Mouse (Mus musculus): ENCODE measurements around the gene Cmss1. TPM values are rescaled to one million over a fixed set of nuclear protein-coding genes. Genes with fewer than 3 reads are reported as not detected.

The Cmss1 gene
- polyA plus RNA-seq, 1 experiment from 2014 or later, result 56.1 TPM

- no peaks in the 10 kb centered on the region for H3K27me3 ChIP-seq
- no peaks in the 10 kb centered on the region for H3K9me3 ChIP-seq
- no peak for ATAC-seq (ENCODE audit: insufficient number of reproducible peaks, insufficient read depth, low FRiP score, low TSS enrichment)
- 90% methylated on average over 3 of the region's 3 CpGs for WGBS
- H3K4me1 ChIP-seq, result no peaks in the 10 kb centered on the region
- H3K9ac ChIP-seq, result no peak overlapping the region
- no peak overlapping the region for H3K4me2 ChIP-seq (replicated peaks)
- H3K4me3 ChIP-seq, result no peak overlapping the region
- H3K36me3 ChIP-seq, result no peaks in the 10 kb centered on the region
- H3K27ac ChIP-seq, result no peak overlapping the region
These were observed 97.6 kb downstream of the Cmss1 start for GRCm38 (mm10) chr16:57509099-57509498.

- Histone ChIP-seq H3K4me2 (replicated peaks) (no peak overlapping the region), H3K4me3 (no peak overlapping the region), H3K9ac (no peak overlapping the region), H3K4me1 (no peaks in the 10 kb centered on the region), H3K27me3 (no peaks in the 10 kb centered on the region), H3K27ac (no peak overlapping the region), H3K36me3 (no peaks in the 10 kb centered on the region), H3K9me3 (no peaks in the 10 kb centered on the region)
- ATAC-seq (ENCODE audit: insufficient number of reproducible peaks, insufficient read depth, low FRiP score, low TSS enrichment), result no peak
- 86% methylated on average over 1 of the region's 1 CpGs for whole genome bisulfite sequencing
These were observed 98.3 kb downstream of the Cmss1 start for GRCm38 (mm10) chr16:57508351-57508750.

- Histone ChIP-seq H3K36me3 (no peaks in the 10 kb centered on the region), H3K4me2 (replicated peaks) (no peak overlapping the region), H3K4me3 (no peak overlapping the region), H3K27ac (no peak overlapping the region), H3K9ac (no peak overlapping the region), H3K9me3 (no peaks in the 10 kb centered on the region), H3K4me1 (0 out of 2 replicates have a peak, but pooled peaks cover 7% of the 10 kb centered on the region), H3K27me3 (no peaks in the 10 kb centered on the region)
- ATAC-seq (ENCODE audit: insufficient number of reproducible peaks, insufficient read depth, low FRiP score, low TSS enrichment), result no peak
- 81% methylated on average over 6 of the region's 6 CpGs for WGBS
These were observed 100.5 kb downstream of the Cmss1 start for GRCm38 (mm10) chr16:57506133-57506532.

GRCm38 (mm10) chr16:57504728-57505127, 101.9 kb downstream of the Cmss1 start:
- H3K27me3 ChIP-seq, result no peaks in the 10 kb centered on the region
- no peaks in the 10 kb centered on the region for H3K9me3 ChIP-seq
- H3K4me2 ChIP-seq (replicated peaks), result no peak overlapping the region
- H3K36me3 ChIP-seq, result no peaks in the 10 kb centered on the region
- 0 out of 2 replicates have a peak, but pooled peaks cover 7% of the 10 kb centered on the region for H3K4me1 ChIP-seq
- no peak overlapping the region for H3K4me3 ChIP-seq
- no peak overlapping the region for H3K27ac ChIP-seq
- no peak for ATAC-seq (ENCODE audit: insufficient number of reproducible peaks, insufficient read depth, low FRiP score, low TSS enrichment)
- whole genome bisulfite sequencing, result 94% methylated on average over 4 of the region's 4 CpGs
- H3K9ac ChIP-seq, result no peak overlapping the region

GRCm38 (mm10) chr16:57502761-57503160, 103.9 kb downstream of the Cmss1 start:
- H3K27ac ChIP-seq, result no peak overlapping the region
- ATAC-seq (ENCODE audit: insufficient number of reproducible peaks, insufficient read depth, low FRiP score, low TSS enrichment), result no peak
- no peaks in the 10 kb centered on the region for H3K36me3 ChIP-seq
- H3K4me2 ChIP-seq (replicated peaks), result no peak overlapping the region
- H3K4me1 ChIP-seq, result 0 out of 2 replicates have a peak, but pooled peaks cover 7% of the 10 kb centered on the region
- no peaks in the 10 kb centered on the region for H3K27me3 ChIP-seq
- WGBS, result 45% methylated on average over 5 of the region's 5 CpGs
- no peak overlapping the region for H3K4me3 ChIP-seq
- H3K9me3 ChIP-seq, result no peaks in the 10 kb centered on the region
- no peak overlapping the region for H3K9ac ChIP-seq

GRCm38 (mm10) chr16:57502230-57502629, 104.4 kb downstream of the Cmss1 start:
- whole genome bisulfite sequencing, result 35% methylated on average over 2 of the region's 2 CpGs
- no peaks in the 10 kb centered on the region for H3K27me3 ChIP-seq
- no peaks in the 10 kb centered on the region for H3K36me3 ChIP-seq
- H3K4me2 ChIP-seq (replicated peaks), result no peak overlapping the region
- ATAC-seq (ENCODE audit: insufficient number of reproducible peaks, insufficient read depth, low FRiP score, low TSS enrichment), result no peak
- H3K27ac ChIP-seq, result no peak overlapping the region
- no peak overlapping the region for H3K4me3 ChIP-seq
- no peaks in the 10 kb centered on the region for H3K9me3 ChIP-seq
- no peak overlapping the region for H3K9ac ChIP-seq
- H3K4me1 ChIP-seq, result 0 out of 2 replicates have a peak, but pooled peaks cover 7% of the 10 kb centered on the region

GRCm38 (mm10) chr16:57500851-57501250, 105.8 kb downstream of the Cmss1 start:
- Histone ChIP-seq H3K27me3 (no peaks in the 10 kb centered on the region), H3K36me3 (no peaks in the 10 kb centered on the region), H3K4me2 (replicated peaks) (no peak overlapping the region), H3K4me3 (no peak overlapping the region), H3K9ac (no peak overlapping the region), H3K9me3 (no peaks in the 10 kb centered on the region), H3K27ac (no peak overlapping the region), H3K4me1 (0 out of 2 replicates have a peak, but pooled peaks cover 7% of the 10 kb centered on the region)
- no peak for ATAC-seq (ENCODE audit: insufficient number of reproducible peaks, insufficient read depth, low FRiP score, low TSS enrichment)
- WGBS, result 65% methylated on average over 3 of the region's 3 CpGs

- H3K9ac ChIP-seq, result no peak overlapping the region
- H3K36me3 ChIP-seq, result no peaks in the 10 kb centered on the region
- ATAC-seq (ENCODE audit: insufficient number of reproducible peaks, insufficient read depth, low FRiP score, low TSS enrichment), result no peak
- peak overlapping the region; percentile 43; the same call in 1 of the 2 replicates for H3K27ac ChIP-seq
- no peak overlapping the region for H3K4me2 ChIP-seq (replicated peaks)
- no peaks in the 10 kb centered on the region for H3K9me3 ChIP-seq
- no peaks in the 10 kb centered on the region for H3K27me3 ChIP-seq
- WGBS, result 58% methylated on average over 10 of the region's 10 CpGs
- no peak overlapping the region for H3K4me3 ChIP-seq
- no peaks in the 10 kb centered on the region for H3K4me1 ChIP-seq
These were observed 110.1 kb downstream of the Cmss1 start for GRCm38 (mm10) chr16:57496437-57497173.

GRCm38 (mm10) chr16:57495476-57496203, 111.0 kb downstream of the Cmss1 start:
- H3K4me1 ChIP-seq, result no peaks in the 10 kb centered on the region
- H3K27me3 ChIP-seq, result no peaks in the 10 kb centered on the region
- H3K36me3 ChIP-seq, result no peaks in the 10 kb centered on the region
- no peaks in the 10 kb centered on the region for H3K9me3 ChIP-seq
- H3K4me2 ChIP-seq (replicated peaks), result no peak overlapping the region
- 83% methylated on average over 10 of the region's 10 CpGs for WGBS
- H3K4me3 ChIP-seq, result no peak overlapping the region
- no peak overlapping the region for H3K27ac ChIP-seq
- no peak for ATAC-seq (ENCODE audit: insufficient number of reproducible peaks, insufficient read depth, low FRiP score, low TSS enrichment)
- no peak overlapping the region for H3K9ac ChIP-seq

GRCm38 (mm10) chr16:57491853-57492252, 114.8 kb downstream of the Cmss1 start:
- no peaks in the 10 kb centered on the region for H3K27me3 ChIP-seq
- H3K36me3 ChIP-seq, result no peaks in the 10 kb centered on the region
- H3K27ac ChIP-seq, result no peak overlapping the region
- 90% methylated on average over 4 of the region's 4 CpGs for WGBS
- no peak overlapping the region for H3K4me3 ChIP-seq
- ATAC-seq (ENCODE audit: insufficient number of reproducible peaks, insufficient read depth, low FRiP score, low TSS enrichment), result no peak
- H3K9ac ChIP-seq, result no peak overlapping the region
- H3K4me1 ChIP-seq, result peaks cover 10% of the 10 kb centered on the region; the same call in 1 of the 2 replicates
- H3K4me2 ChIP-seq (replicated peaks), result no peak overlapping the region
- no peaks in the 10 kb centered on the region for H3K9me3 ChIP-seq

GRCm38 (mm10) chr16:57490691-57491090, 116.0 kb downstream of the Cmss1 start:
- no peak overlapping the region for H3K4me2 ChIP-seq (replicated peaks)
- H3K36me3 ChIP-seq, result no peaks in the 10 kb centered on the region
- no peak overlapping the region for H3K27ac ChIP-seq
- WGBS, result 89% methylated on average over 8 of the region's 8 CpGs
- no peaks in the 10 kb centered on the region for H3K27me3 ChIP-seq
- no peaks in the 10 kb centered on the region for H3K9me3 ChIP-seq
- no peak for ATAC-seq (ENCODE audit: insufficient number of reproducible peaks, insufficient read depth, low FRiP score, low TSS enrichment)
- H3K9ac ChIP-seq, result no peak overlapping the region
- no peak overlapping the region for H3K4me3 ChIP-seq
- H3K4me1 ChIP-seq, result peaks cover 15% of the 10 kb centered on the region; the same call in 1 of the 2 replicates

GRCm38 (mm10) chr16:57488661-57489060, 118.0 kb downstream of the Cmss1 start:
- Histone ChIP-seq H3K9me3 (no peaks in the 10 kb centered on the region), H3K4me2 (replicated peaks) (no peak overlapping the region), H3K4me1 (peaks cover 15% of the 10 kb centered on the region; the same call in 1 of the 2 replicates), H3K36me3 (no peaks in the 10 kb centered on the region), H3K27me3 (no peaks in the 10 kb centered on the region), H3K4me3 (no peak overlapping the region), H3K9ac (no peak overlapping the region), H3K27ac (no peak overlapping the region)
- no peak for ATAC-seq (ENCODE audit: insufficient number of reproducible peaks, insufficient read depth, low FRiP score, low TSS enrichment)
